8 mouse cellular contexts compared by ENCODE assay signal in the genomic region with DNA sequence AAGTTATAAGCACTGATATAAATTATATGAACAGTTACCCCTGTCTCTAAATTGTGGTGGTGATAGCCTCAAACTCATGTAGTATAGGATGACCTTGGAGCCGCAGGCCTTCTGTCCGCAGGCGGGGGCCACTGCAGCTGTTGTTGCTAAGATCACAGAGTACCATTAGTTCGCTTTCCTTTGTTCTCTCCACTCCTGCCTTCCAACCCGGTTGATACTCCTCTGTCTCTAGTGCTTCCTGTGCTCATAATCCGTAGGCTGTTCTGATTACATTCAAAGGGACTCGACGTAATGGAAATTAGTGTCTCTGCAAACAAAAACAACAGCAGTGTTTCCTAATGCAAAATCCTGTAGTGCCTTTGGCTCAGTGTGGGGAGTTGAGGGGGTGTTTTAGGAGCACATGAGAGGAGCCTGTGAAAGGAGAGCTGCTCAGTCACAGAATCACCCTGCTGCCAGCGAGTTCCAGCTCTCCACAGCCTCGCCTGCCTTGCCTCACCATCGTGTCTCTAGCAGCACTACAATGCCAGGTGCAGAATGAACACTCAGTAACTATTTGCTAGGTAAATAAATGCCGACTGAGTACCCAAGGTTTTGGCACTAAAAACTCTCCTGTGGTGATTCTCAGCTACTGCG. TPM values are rescaled to one million over a fixed set of nuclear protein-coding genes. Genes with fewer than 3 reads are reported as not detected.
DNase-seq lines count a peak whose midpoint lies in the region; ATAC-seq and TF ChIP-seq lines count a peak whose summit lies in the region.

No protein-coding gene starts in this region.

- WGBS in forebrain, embryonic 10.5 days: 38% methylated on average over 13 of the region's 13 CpGs
- WGBS in forebrain, embryonic 15.5 days: 42% methylated on average over 13 of the region's 13 CpGs
- 32% methylated on average over 13 of the region's 13 CpGs for WGBS in midbrain, embryonic 11.5 days
- WGBS in midbrain, embryonic 15.5 days: 38% methylated on average over 13 of the region's 13 CpGs
- 51% methylated on average over 13 of the region's 13 CpGs for WGBS in hindbrain, postnatal 0 days

- no peak overlapping the region for H3K4me3 ChIP-seq in forebrain, embryonic 10.5 days
- no peak overlapping the region for H3K4me3 ChIP-seq in forebrain, embryonic 15.5 days
- H3K4me3 ChIP-seq in midbrain, embryonic 11.5 days (ENCODE audit: low read depth, low read length): no peak overlapping the region
- no peak overlapping the region for H3K4me3 ChIP-seq in midbrain, embryonic 15.5 days
- H3K4me3 ChIP-seq in hindbrain, postnatal 0 days (ENCODE audit: low read length): no peak overlapping the region

- no peaks in the 10 kb centered on the region for H3K9me3 ChIP-seq in forebrain, embryonic 10.5 days
- H3K9me3 ChIP-seq in forebrain, embryonic 15.5 days: no peaks in the 10 kb centered on the region
- H3K9me3 ChIP-seq in midbrain, embryonic 11.5 days (ENCODE audit: control insufficient read depth, low read length): no peaks in the 10 kb centered on the region
- H3K9me3 ChIP-seq in midbrain, embryonic 15.5 days: no peaks in the 10 kb centered on the region
- no peaks in the 10 kb centered on the region for H3K9me3 ChIP-seq in hindbrain, postnatal 0 days (ENCODE audit: low read length)

- no peak for TF ChIP-seq CTCF in hindbrain, postnatal 0 days (IDR thresholded peaks at IDR 0.05; ENCODE audit: low read depth)

- peaks cover 43% of the 10 kb centered on the region for H3K27me3 ChIP-seq in forebrain, embryonic 10.5 days (ENCODE audit: poor library complexity, severe bottlenecking)
- no peaks in the 10 kb centered on the region for H3K27me3 ChIP-seq in forebrain, embryonic 15.5 days
- H3K27me3 ChIP-seq in midbrain, embryonic 11.5 days (ENCODE audit: control insufficient read depth, insufficient read depth, low read length): no peaks in the 10 kb centered on the region
- H3K27me3 ChIP-seq in midbrain, embryonic 15.5 days (replicated peaks): no peaks in the 10 kb centered on the region
- no peaks in the 10 kb centered on the region for H3K27me3 ChIP-seq in hindbrain, postnatal 0 days (ENCODE audit: insufficient read depth, low read length)

- H3K9ac ChIP-seq in forebrain, embryonic 15.5 days (replicated peaks): no peak overlapping the region
- H3K9ac ChIP-seq in midbrain, embryonic 11.5 days (ENCODE audit: low read length): no peak overlapping the region
- H3K9ac ChIP-seq in midbrain, embryonic 15.5 days: no peak overlapping the region
- no peak overlapping the region for H3K9ac ChIP-seq in hindbrain, postnatal 0 days (replicated peaks; ENCODE audit: low read length)

- H3K4me1 ChIP-seq in forebrain, embryonic 10.5 days: peaks cover 9% of the 10 kb centered on the region
- H3K4me1 ChIP-seq in forebrain, embryonic 15.5 days: no peaks in the 10 kb centered on the region
- no peaks in the 10 kb centered on the region; the same call in 1 of the 2 replicates for H3K4me1 ChIP-seq in midbrain, embryonic 11.5 days (ENCODE audit: control insufficient read depth, insufficient read depth, low read length)
- H3K4me1 ChIP-seq in midbrain, embryonic 15.5 days: no peaks in the 10 kb centered on the region
- no peaks in the 10 kb centered on the region for H3K4me1 ChIP-seq in hindbrain, postnatal 0 days (ENCODE audit: insufficient read depth, low read length)

- ATAC-seq in forebrain, embryonic 15.5 days (replicated peaks): no peak
- 0 out of 2 replicates have a peak, but pooled peaks have one; percentile 55 for ATAC-seq in midbrain, embryonic 11.5 days (ENCODE audit: low FRiP score)
- no peak for ATAC-seq in midbrain, embryonic 15.5 days (replicated peaks)
- ATAC-seq in hindbrain, postnatal 0 days: no peak
- no peak for ATAC-seq in megakaryocyte-erythroid progenitor cell, adult 5-6 weeks (replicated peaks; ENCODE audit: low FRiP score, low TSS enrichment, poor library complexity, severe bottlenecking)

- DNase-seq in forebrain, embryonic 10.5 days (ENCODE audit: extremely low spot score, low spot score): no peak
- DNase-seq in midbrain, embryonic 11.5 days (ENCODE audit: low spot score, missing footprints): no peak
- DNase-seq in lung, adult 18-20 months: peak; percentile 45 to 64
- DNase-seq in telencephalon, adult 2 months (ENCODE audit: low read depth, low spot score): peak; percentile 3
- no peak for DNase-seq in hindbrain, postnatal 0 days (ENCODE audit: low spot score)

- H3K36me3 ChIP-seq in forebrain, embryonic 10.5 days (replicated peaks): peaks cover 5% of the 10 kb centered on the region
- no peaks in the 10 kb centered on the region for H3K36me3 ChIP-seq in forebrain, embryonic 15.5 days
- no peaks in the 10 kb centered on the region for H3K36me3 ChIP-seq in midbrain, embryonic 11.5 days (ENCODE audit: control insufficient read depth, insufficient read depth, low read length)
- no peaks in the 10 kb centered on the region for H3K36me3 ChIP-seq in midbrain, embryonic 15.5 days (replicated peaks)
- H3K36me3 ChIP-seq in hindbrain, postnatal 0 days (ENCODE audit: insufficient read depth, low read length): no peaks in the 10 kb centered on the region

- no peak overlapping the region for H3K4me2 ChIP-seq in forebrain, embryonic 15.5 days (replicated peaks)
- H3K4me2 ChIP-seq in midbrain, embryonic 11.5 days: no peak overlapping the region
- H3K4me2 ChIP-seq in midbrain, embryonic 15.5 days: no peak overlapping the region
- H3K4me2 ChIP-seq in hindbrain, postnatal 0 days (ENCODE audit: low read depth, low read length): no peak overlapping the region

- peak overlapping the region; percentile 56 for H3K27ac ChIP-seq in forebrain, embryonic 10.5 days
- H3K27ac ChIP-seq in forebrain, embryonic 15.5 days (replicated peaks): no peak overlapping the region
- no peak overlapping the region; the same call in 1 of the 2 replicates for H3K27ac ChIP-seq in midbrain, embryonic 11.5 days (ENCODE audit: low read depth, low read length)
- H3K27ac ChIP-seq in midbrain, embryonic 15.5 days: no peak overlapping the region
- no peak overlapping the region for H3K27ac ChIP-seq in hindbrain, postnatal 0 days

RNA-seq across cellular contexts. Expression of a gene that starts 53.9 kb away (rescaled TPM):
- polyA plus RNA-seq in forebrain, embryonic 10.5 days (2016; fragmentation: Nextera tagmentation; extraction: Ambion mirVana): 17.9 and 19.2 TPM in 2 replicates
- polyA plus RNA-seq in forebrain, embryonic 15.5 days (2015; fragmentation: Nextera tagmentation; extraction: Ambion mirVana): 16.5 and 17.6 TPM in 2 replicates
- polyA plus RNA-seq in midbrain, embryonic 11.5 days (2014; fragmentation: Nextera tagmentation; extraction: Ambion mirVana): 25.4 and 28.8 TPM in 2 replicates
- 15.0 and 16.3 TPM in 2 replicates for polyA plus RNA-seq in midbrain, embryonic 15.5 days (2015; fragmentation: Nextera tagmentation; extraction: Ambion mirVana)
- 8.6 and 9.9 TPM in 2 replicates for total RNA-seq in hindbrain, postnatal 0 days (2014; rRNA removed)
- polyA plus RNA-seq in hindbrain, postnatal 0 days (2015; fragmentation: Nextera tagmentation; extraction: Ambion mirVana): 7.0 and 7.5 TPM in 2 replicates
- 3.3 and 4.8 TPM in 2 replicates for total RNA-seq in megakaryocyte-erythroid progenitor cell, adult 5-6 weeks (2014; fragmentation: Nextera tagmentation)
- 3.1 and 3.3 TPM in 2 replicates for total RNA-seq in megakaryocyte-erythroid progenitor cell, adult 5-6 weeks (2017)

Comparison
In these comparisons a context has a peak if more than half of its experiments do, and no peak if none do; other contexts are left out.
1. DNase-seq: peak in lung, adult 18-20 months (2 of 2) and telencephalon, adult 2 months (single experiment); none in forebrain, embryonic 10.5 days (single experiment), midbrain, embryonic 11.5 days (single experiment) and hindbrain, postnatal 0 days (single experiment).